Mouse (Mus musculus): ENCODE measurements around the gene 3830417A13Rik.

DNA sequence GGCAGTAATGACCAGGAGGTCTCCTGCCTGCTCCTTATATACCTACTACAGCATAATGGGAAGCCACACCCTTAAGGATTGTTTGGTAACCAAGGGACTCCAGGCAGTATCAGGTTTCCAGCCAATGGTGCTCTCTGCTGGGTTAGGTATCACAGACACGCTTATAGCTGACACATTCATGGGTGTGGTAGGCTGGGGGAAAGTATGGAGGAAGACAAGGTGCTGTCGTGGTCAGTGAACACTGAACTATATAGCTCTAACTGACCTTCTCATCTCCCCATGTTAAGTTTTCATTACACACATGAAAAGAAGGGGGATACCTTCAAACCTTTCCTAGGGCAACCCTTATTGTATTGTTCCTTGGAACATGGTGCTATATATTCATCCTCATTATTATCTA, 21.2 kb upstream of the 3830417A13Rik start, which contains the start of gene Gm6760:
- no peak for TF ChIP-seq CTCF (IDR thresholded peaks at IDR 0.05)
- TF ChIP-seq POLR2A (IDR thresholded peaks at IDR 0.05; ENCODE audit: insufficient read depth, low read depth, low read length), result no peak

All from heart, adult 2 months (tissue).